Comparison of ENCODE assay signal across 14 mouse cellular contexts in the genomic region with DNA sequence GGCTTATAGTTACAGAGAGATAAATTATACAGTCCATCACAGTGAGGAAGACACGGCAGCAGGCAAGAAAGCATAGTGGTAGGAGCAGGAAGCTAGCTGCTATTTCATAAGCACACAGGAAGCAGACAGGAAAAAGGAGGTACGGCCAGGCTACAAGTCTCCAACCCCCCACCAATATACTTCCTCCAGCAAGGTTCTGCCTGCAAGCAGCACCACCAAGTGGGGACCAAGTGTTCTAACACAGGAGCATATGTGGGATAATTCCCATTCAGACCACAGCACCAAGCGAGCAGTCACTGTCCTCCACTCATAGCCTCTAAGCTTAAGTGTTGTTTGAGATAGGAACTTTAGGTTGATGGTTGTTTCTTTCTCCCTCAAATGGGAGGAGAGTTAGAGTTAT. TPM values are rescaled to one million over a fixed set of nuclear protein-coding genes. Genes with fewer than 3 reads are reported as not detected.
DNase-seq lines count a peak whose midpoint lies in the region; ATAC-seq and TF ChIP-seq lines count a peak whose summit lies in the region.
"Had no signal": no experiment of that assay in that cellular context is flagged by ENCODE, and none has a peak within 500 bp of the region (broad histone marks: within the 10 kb centered on the region; RNA-seq: fewer than 3 reads in every experiment).

No protein-coding gene starts in this region.

- TF ChIP-seq CTCF in forebrain, postnatal 0 days (IDR thresholded peaks at IDR 0.05; ENCODE audit: low read depth), result peak; percentile 47
- TF ChIP-seq CTCF in liver, embryonic 14.5 days (IDR thresholded peaks at IDR 0.05; ENCODE audit: low read depth), result peak; percentile 43

- H3K27me3 ChIP-seq in forebrain, postnatal 0 days (ENCODE audit: insufficient read depth, low read length), result no peaks in the 10 kb centered on the region
- peaks cover 28% of the 10 kb centered on the region for H3K27me3 ChIP-seq in forebrain, embryonic 10.5 days (ENCODE audit: poor library complexity, severe bottlenecking)
- H3K27me3 ChIP-seq in liver, embryonic 14.5 days (ENCODE audit: control insufficient read depth, insufficient read depth, low read length), result no peaks in the 10 kb centered on the region
- H3K27me3 ChIP-seq in liver, embryonic 12.5 days (replicated peaks), result no peaks in the 10 kb centered on the region
- no peaks in the 10 kb centered on the region; the same call in 1 of the 2 replicates for H3K27me3 ChIP-seq in hindbrain, embryonic 12.5 days

- no peaks in the 10 kb centered on the region for H3K4me1 ChIP-seq in forebrain, postnatal 0 days (ENCODE audit: insufficient read depth)
- H3K4me1 ChIP-seq in forebrain, embryonic 10.5 days, result peaks cover 9% of the 10 kb centered on the region
- no peaks in the 10 kb centered on the region for H3K4me1 ChIP-seq in liver, embryonic 14.5 days (replicated peaks; ENCODE audit: control insufficient read depth in 2 of 2, insufficient read depth in 2 of 2, low read length in 1 of 2)
- no peaks in the 10 kb centered on the region for H3K4me1 ChIP-seq in liver, embryonic 12.5 days
- no peaks in the 10 kb centered on the region for H3K4me1 ChIP-seq in hindbrain, embryonic 12.5 days
- H3K4me1 ChIP-seq: heart, embryonic 10.5 days had no signal

- no peak overlapping the region for H3K4me3 ChIP-seq in forebrain, postnatal 0 days (ENCODE audit: low read depth, low read length)
- H3K4me3 ChIP-seq in forebrain, embryonic 10.5 days, result no peak overlapping the region
- H3K4me3 ChIP-seq in liver, embryonic 14.5 days (ENCODE audit: insufficient read depth in 1 of 2, low read depth in 2 of 2, low read length in 2 of 2), result no peak overlapping the region
- H3K4me3 ChIP-seq in liver, embryonic 12.5 days, result no peak overlapping the region
- H3K4me3 ChIP-seq in hindbrain, embryonic 12.5 days, result no peak overlapping the region
- H3K4me3 ChIP-seq: heart, embryonic 10.5 days had no signal

- H3K9ac ChIP-seq in forebrain, postnatal 0 days, result no peak overlapping the region
- H3K9ac ChIP-seq in liver, embryonic 14.5 days (replicated peaks), result no peak overlapping the region
- no peak overlapping the region for H3K9ac ChIP-seq in liver, embryonic 12.5 days
- H3K9ac ChIP-seq in hindbrain, embryonic 12.5 days, result no peak overlapping the region

- ATAC-seq in forebrain, postnatal 0 days, result peak; percentile 44; the same call in 1 of the 2 replicates
- no peak for ATAC-seq in liver, embryonic 14.5 days (ENCODE audit: insufficient read depth)
- no peak for ATAC-seq in liver, embryonic 12.5 days
- ATAC-seq in common myeloid progenitor, adult 5-6 weeks (replicated peaks; ENCODE audit: low read depth, poor library complexity, severe bottlenecking), result 0 out of 2 replicates have a peak, but pooled peaks have one; percentile 45
- no peak for ATAC-seq in hindbrain, embryonic 12.5 days (ENCODE audit: low FRiP score)
- ATAC-seq: inflammation-experienced regulatory T-cells, adult 6 months had no signal

- intact Hi-C loops in left cerebral cortex, postnatal 4 days (cut with DNase I), result loop anchor here (5.0 kb wide), 1 partner anchor 116 kb away; no protein-coding TSS in a partner anchor

- H3K9me3 ChIP-seq in forebrain, postnatal 0 days (ENCODE audit: low read length), result no peaks in the 10 kb centered on the region
- no peaks in the 10 kb centered on the region for H3K9me3 ChIP-seq in forebrain, embryonic 10.5 days
- no peaks in the 10 kb centered on the region for H3K9me3 ChIP-seq in liver, embryonic 14.5 days (ENCODE audit: control insufficient read depth, low read length)
- H3K9me3 ChIP-seq in liver, embryonic 12.5 days (replicated peaks), result no peaks in the 10 kb centered on the region
- H3K9me3 ChIP-seq in hindbrain, embryonic 12.5 days (replicated peaks), result no peaks in the 10 kb centered on the region
- H3K9me3 ChIP-seq: G1E; heart, embryonic 10.5 days had no signal

- no peaks in the 10 kb centered on the region for H3K36me3 ChIP-seq in forebrain, postnatal 0 days (ENCODE audit: insufficient read depth)
- H3K36me3 ChIP-seq in forebrain, embryonic 10.5 days (replicated peaks), result no peaks in the 10 kb centered on the region
- no peaks in the 10 kb centered on the region for H3K36me3 ChIP-seq in liver, embryonic 14.5 days (replicated peaks; ENCODE audit: control insufficient read depth, insufficient read depth, low read depth)
- H3K36me3 ChIP-seq in liver, embryonic 12.5 days, result no peaks in the 10 kb centered on the region
- H3K36me3 ChIP-seq in hindbrain, embryonic 12.5 days, result no peaks in the 10 kb centered on the region
- H3K36me3 ChIP-seq: G1E; heart, embryonic 10.5 days had no signal

- no peak for TF ChIP-seq EP300 in liver, embryonic 14.5 days (IDR thresholded peaks at IDR 0.05; ENCODE audit: low read depth)

- no peak overlapping the region for H3K4me2 ChIP-seq in forebrain, postnatal 0 days (ENCODE audit: low read depth)
- H3K4me2 ChIP-seq in liver, embryonic 14.5 days (ENCODE audit: low read depth), result no peak overlapping the region
- H3K4me2 ChIP-seq in liver, embryonic 12.5 days, result no peak overlapping the region
- H3K4me2 ChIP-seq in hindbrain, embryonic 12.5 days (replicated peaks), result no peak overlapping the region

- DNase-seq in forebrain, postnatal 0 days, result no peak
- DNase-seq in forebrain, embryonic 10.5 days (ENCODE audit: extremely low spot score, low spot score), result no peak
- DNase-seq in liver, embryonic 14.5 days (ENCODE audit: low read depth in 3 of 3, low spot score in 3 of 3), result no peak
- peak; percentile 1 for DNase-seq in CD4-positive helper T cell, adult 2 months (ENCODE audit: low read depth, low spot score)
- DNase-seq in left cerebral cortex, postnatal 4 days, result no peak
- DNase-seq: adrenal gland, postnatal 25 days; lung, postnatal 4 days; right cerebral cortex, adult 18-20 months had no signal

- no peak overlapping the region for H3K27ac ChIP-seq in forebrain, postnatal 0 days (ENCODE audit: low read depth, low read length)
- H3K27ac ChIP-seq in forebrain, embryonic 10.5 days, result no peak overlapping the region
- H3K27ac ChIP-seq in liver, embryonic 14.5 days, result no peak overlapping the region
- no peak overlapping the region for H3K27ac ChIP-seq in liver, embryonic 12.5 days
- no peak overlapping the region for H3K27ac ChIP-seq in hindbrain, embryonic 12.5 days
- H3K27ac ChIP-seq: heart, embryonic 10.5 days had no signal

- WGBS in forebrain, postnatal 0 days, result 58% methylated on average over 3 of the region's 3 CpGs
- 62% methylated on average over 3 of the region's 3 CpGs for WGBS in forebrain, embryonic 10.5 days
- 33% methylated on average over 3 of the region's 3 CpGs for WGBS in liver, embryonic 14.5 days (ENCODE audit: insufficient replicate concordance)
- 23% methylated on average over 3 of the region's 3 CpGs for WGBS in liver, embryonic 12.5 days (ENCODE audit: insufficient replicate concordance)
- 70% methylated on average over 3 of the region's 3 CpGs for WGBS in hindbrain, embryonic 12.5 days

RNA-seq across cellular contexts. Expression of a gene that starts 6.3 kb away (rescaled TPM):
- total RNA-seq in forebrain, postnatal 0 days (2014; rRNA removed), result 933 and 1,158 TPM in 2 replicates
- polyA plus RNA-seq in forebrain, postnatal 0 days (2015; fragmentation: Nextera tagmentation; extraction: Ambion mirVana), result 829 and 838 TPM in 2 replicates
- polyA plus RNA-seq in forebrain, embryonic 10.5 days (2016; fragmentation: Nextera tagmentation; extraction: Ambion mirVana), result 614 and 626 TPM in 2 replicates
- 49.6 and 53.2 TPM in 2 replicates for polyA plus RNA-seq in liver, embryonic 14.5 days (2012; rRNA removed)
- 64.6 and 71.0 TPM in 2 replicates for polyA plus RNA-seq in liver, embryonic 14.5 days (2014; fragmentation: Nextera tagmentation; extraction: Ambion mirVana)
- 114 and 116 TPM in 2 replicates for polyA plus RNA-seq in liver, embryonic 12.5 days (2016; fragmentation: Nextera tagmentation; extraction: Ambion mirVana)
- 8.2 and 9.8 TPM in 2 replicates for total RNA-seq in common myeloid progenitor, adult 5-6 weeks (2017)
- total RNA-seq in left cerebral cortex, postnatal 4 days (2021), result 100 to 1,000 TPM; 517 to 564 TPM
- 955 and 1,015 TPM in 2 replicates for polyA plus RNA-seq in hindbrain, embryonic 12.5 days (2016; fragmentation: Nextera tagmentation; extraction: Ambion mirVana)

Comparison
In these comparisons a context has a peak if more than half of its experiments do, and no peak if none do; other contexts are left out.
1. ATAC-seq: peak in forebrain, postnatal 0 days (single experiment) and common myeloid progenitor, adult 5-6 weeks (single experiment); none in liver, embryonic 14.5 days (single experiment), liver, embryonic 12.5 days (single experiment) and hindbrain, embryonic 12.5 days (single experiment).